Comparison of ENCODE assay signal across 30 mouse cellular contexts in genomic region chr3:37282299-37282922, GRCm38 (mm10). TPM values are rescaled to one million over a fixed set of nuclear protein-coding genes. Genes with fewer than 3 reads are reported as not detected.
DNase-seq lines count a peak whose midpoint lies in the region; ATAC-seq and TF ChIP-seq lines count a peak whose summit lies in the region.
"Had no signal": no experiment of that assay in that cellular context is flagged by ENCODE, and none has a peak within 500 bp of the region (broad histone marks: within the 10 kb centered on the region; RNA-seq: fewer than 3 reads in every experiment).

No protein-coding gene starts in this region.

- no peak overlapping the region for H3K27ac ChIP-seq in forebrain, embryonic 13.5 days
- H3K27ac ChIP-seq in forebrain, embryonic 15.5 days (replicated peaks) = no peak overlapping the region
- H3K27ac ChIP-seq in forebrain, postnatal 0 days (ENCODE audit: low read depth, low read length) = no peak overlapping the region
- no peak overlapping the region for H3K27ac ChIP-seq in forebrain, embryonic 10.5 days
- H3K27ac ChIP-seq: embryonic facial prominence, embryonic 13.5 days; embryonic facial prominence, embryonic 15.5 days had no signal

- H3K27me3 ChIP-seq in forebrain, embryonic 13.5 days = no peaks in the 10 kb centered on the region
- no peaks in the 10 kb centered on the region for H3K27me3 ChIP-seq in forebrain, embryonic 15.5 days
- no peaks in the 10 kb centered on the region for H3K27me3 ChIP-seq in forebrain, postnatal 0 days (ENCODE audit: insufficient read depth, low read length)
- no peaks in the 10 kb centered on the region for H3K27me3 ChIP-seq in forebrain, embryonic 10.5 days (ENCODE audit: poor library complexity, severe bottlenecking)
- H3K27me3 ChIP-seq: CH12.LX; embryonic facial prominence, embryonic 13.5 days; embryonic facial prominence, embryonic 15.5 days had no signal

- H3K4me3 ChIP-seq in forebrain, embryonic 13.5 days = no peak overlapping the region
- H3K4me3 ChIP-seq in forebrain, embryonic 15.5 days = no peak overlapping the region
- no peak overlapping the region for H3K4me3 ChIP-seq in forebrain, postnatal 0 days (ENCODE audit: low read depth, low read length)
- H3K4me3 ChIP-seq in forebrain, embryonic 10.5 days = no peak overlapping the region
- H3K4me3 ChIP-seq: embryonic facial prominence, embryonic 13.5 days; embryonic facial prominence, embryonic 15.5 days; erythroblast, embryonic 14.5 days had no signal

- H3K9me3 ChIP-seq in forebrain, embryonic 13.5 days (replicated peaks) = no peaks in the 10 kb centered on the region
- no peaks in the 10 kb centered on the region for H3K9me3 ChIP-seq in forebrain, embryonic 15.5 days
- H3K9me3 ChIP-seq in forebrain, postnatal 0 days (ENCODE audit: low read length) = no peaks in the 10 kb centered on the region
- no peaks in the 10 kb centered on the region for H3K9me3 ChIP-seq in forebrain, embryonic 10.5 days
- H3K9me3 ChIP-seq: embryonic facial prominence, embryonic 13.5 days; embryonic facial prominence, embryonic 15.5 days; G1E had no signal

- no peak overlapping the region for H3K4me2 ChIP-seq in forebrain, embryonic 13.5 days
- no peak overlapping the region for H3K4me2 ChIP-seq in forebrain, embryonic 15.5 days (replicated peaks)
- peak overlapping the region; percentile 13; the same call in 1 of the 2 replicates for H3K4me2 ChIP-seq in forebrain, postnatal 0 days (ENCODE audit: low read depth)
- H3K4me2 ChIP-seq: embryonic facial prominence, embryonic 13.5 days; embryonic facial prominence, embryonic 15.5 days had no signal

- no peak overlapping the region for H3K9ac ChIP-seq in forebrain, embryonic 13.5 days
- no peak overlapping the region for H3K9ac ChIP-seq in forebrain, embryonic 15.5 days (replicated peaks)
- H3K9ac ChIP-seq in forebrain, postnatal 0 days = no peak overlapping the region
- H3K9ac ChIP-seq: embryonic facial prominence, embryonic 13.5 days; embryonic facial prominence, embryonic 15.5 days had no signal

- ATAC-seq in forebrain, embryonic 13.5 days = peak; percentile 62; the same call in 1 of the 2 replicates
- no peak; the same call in 1 of the 2 replicates for ATAC-seq in forebrain, embryonic 15.5 days (replicated peaks)
- peak; percentile 94 for ATAC-seq in forebrain, postnatal 0 days
- ATAC-seq: activated CD4-positive, CD25-positive, alpha-beta regulatory T cell, adult 4 months; CD4-positive, CD25-positive, alpha-beta regulatory T cell, adult 4 months; Patski had no signal

- no peak for TF ChIP-seq POLR2A in brain, embryonic 14.5 days (IDR thresholded peaks at IDR 0.05; ENCODE audit: borderline replicate concordance, extremely low read depth, insufficient read depth, insufficient read length, poor library complexity, severe bottlenecking)

- 77% methylated on average over 11 of the region's 11 CpGs for WGBS in forebrain, embryonic 13.5 days
- WGBS in forebrain, embryonic 15.5 days = 67% methylated on average over 11 of the region's 11 CpGs
- 54% methylated on average over 11 of the region's 11 CpGs for WGBS in forebrain, postnatal 0 days
- 88% methylated on average over 11 of the region's 11 CpGs for WGBS in forebrain, embryonic 10.5 days

- intact Hi-C loops in heart, postnatal 36 days (cut with DNase I) = no loop called here

- no peaks in the 10 kb centered on the region for H3K36me3 ChIP-seq in forebrain, embryonic 13.5 days (ENCODE audit: poor library complexity, severe bottlenecking)
- no peaks in the 10 kb centered on the region for H3K36me3 ChIP-seq in forebrain, embryonic 15.5 days
- no peaks in the 10 kb centered on the region for H3K36me3 ChIP-seq in forebrain, postnatal 0 days (ENCODE audit: insufficient read depth)
- H3K36me3 ChIP-seq in forebrain, embryonic 10.5 days (replicated peaks) = no peaks in the 10 kb centered on the region
- H3K36me3 ChIP-seq: embryonic facial prominence, embryonic 13.5 days; embryonic facial prominence, embryonic 15.5 days; G1E had no signal

- H3K4me1 ChIP-seq in forebrain, embryonic 13.5 days = no peaks in the 10 kb centered on the region; the same call in 1 of the 2 replicates
- H3K4me1 ChIP-seq in forebrain, embryonic 15.5 days = 0 out of 2 replicates have a peak, but pooled peaks cover 5% of the 10 kb centered on the region
- H3K4me1 ChIP-seq in forebrain, postnatal 0 days (ENCODE audit: insufficient read depth) = no peaks in the 10 kb centered on the region; the same call in 1 of the 2 replicates
- H3K4me1 ChIP-seq in forebrain, embryonic 10.5 days = no peaks in the 10 kb centered on the region
- H3K4me1 ChIP-seq: embryonic facial prominence, embryonic 13.5 days; embryonic facial prominence, embryonic 15.5 days had no signal

- no peak for TF ChIP-seq CTCF in forebrain, postnatal 0 days (IDR thresholded peaks at IDR 0.05; ENCODE audit: low read depth)
- no peak for TF ChIP-seq CTCF in brain, embryonic 14.5 days (IDR thresholded peaks at IDR 0.05; ENCODE audit: borderline replicate concordance, extremely low read depth, insufficient read depth, insufficient read length)

- peak; percentile 17 for DNase-seq in forebrain, postnatal 0 days
- DNase-seq in forebrain, embryonic 10.5 days (ENCODE audit: extremely low spot score, low spot score) = no peak
- peak; percentile 64 for DNase-seq in heart, adult 11 months
- DNase-seq in heart, postnatal 36 days = no peak
- peak; percentile 12 for DNase-seq in brain, embryonic 14.5 days (ENCODE audit: low read depth)
- DNase-seq: adrenal gland, adult 8-10 months; adrenal gland, postnatal 14 days; adrenal gland, postnatal 36 days; B cell, adult 2 months; cerebellum, adult 11 months; cerebellum, adult 18-20 months; cerebellum, adult 8-10 months; cerebellum, adult 9-11 months; cerebellum, postnatal 14 days; cerebellum, postnatal 36 days; embryo, embryonic 11 days had no signal

RNA-seq across cellular contexts. Expression of gene Bbs12, which starts 29.9 kb away (rescaled TPM):
- polyA plus RNA-seq in forebrain, embryonic 13.5 days (2015; fragmentation: Nextera tagmentation; extraction: Ambion mirVana) = 6.1 and 7.7 TPM in 2 replicates
- 5.2 and 5.7 TPM in 2 replicates for polyA plus RNA-seq in forebrain, embryonic 15.5 days (2015; fragmentation: Nextera tagmentation; extraction: Ambion mirVana)
- 6.4 TPM in 2 replicates for total RNA-seq in forebrain, postnatal 0 days (2014; rRNA removed)
- polyA plus RNA-seq in forebrain, postnatal 0 days (2015; fragmentation: Nextera tagmentation; extraction: Ambion mirVana) = 3.5 and 3.8 TPM in 2 replicates
- 9.8 and 10.2 TPM in 2 replicates for polyA plus RNA-seq in forebrain, embryonic 10.5 days (2016; fragmentation: Nextera tagmentation; extraction: Ambion mirVana)
- total RNA-seq in heart, postnatal 36 days (2021) = 1 to 10 TPM in 1 of 2 experiments, under 1 TPM in 1; 0.46 to 1.3 TPM
- 3.3 and 3.9 TPM in 2 replicates for polyA plus RNA-seq in brain, embryonic 14.5 days (2012; rRNA removed)
- polyA plus RNA-seq: erythroblast, embryonic 14.5 days had no signal

RNA-seq across cellular contexts. Expression of gene Cetn4, which starts 30.1 kb away (rescaled TPM):
- 2.9 and 3.4 TPM in 2 replicates for polyA plus RNA-seq in forebrain, embryonic 13.5 days (2015; fragmentation: Nextera tagmentation; extraction: Ambion mirVana)
- 2.0 and 2.1 TPM in 2 replicates for polyA plus RNA-seq in forebrain, embryonic 15.5 days (2015; fragmentation: Nextera tagmentation; extraction: Ambion mirVana)
- 1.8 and 5.0 TPM in 2 replicates for total RNA-seq in forebrain, postnatal 0 days (2014; rRNA removed)
- polyA plus RNA-seq in forebrain, postnatal 0 days (2015; fragmentation: Nextera tagmentation; extraction: Ambion mirVana) = 3.9 and 4.1 TPM in 2 replicates
- 2.4 and 2.7 TPM in 2 replicates for polyA plus RNA-seq in forebrain, embryonic 10.5 days (2016; fragmentation: Nextera tagmentation; extraction: Ambion mirVana)
- total RNA-seq in heart, postnatal 36 days (2021) = 1 to 10 TPM in 1 of 2 experiments, not detected in 1; 1.6 TPM
- 2.3 and 2.8 TPM in 2 replicates for polyA plus RNA-seq in brain, embryonic 14.5 days (2012; rRNA removed)

RNA-seq across cellular contexts. Expression of gene Il21, which starts 50.0 kb away (rescaled TPM):
- polyA plus RNA-seq in forebrain, embryonic 13.5 days (2015; fragmentation: Nextera tagmentation; extraction: Ambion mirVana) = not detected in 2 replicates
- polyA plus RNA-seq in forebrain, embryonic 15.5 days (2015; fragmentation: Nextera tagmentation; extraction: Ambion mirVana) = not detected in 2 replicates
- 0.14 TPM in 1 of 2 replicates, not detected in the other for total RNA-seq in forebrain, postnatal 0 days (2014; rRNA removed)
- not detected in 2 replicates for polyA plus RNA-seq in forebrain, postnatal 0 days (2015; fragmentation: Nextera tagmentation; extraction: Ambion mirVana)
- not detected in 2 replicates for polyA plus RNA-seq in forebrain, embryonic 10.5 days (2016; fragmentation: Nextera tagmentation; extraction: Ambion mirVana)
- not detected for total RNA-seq in heart, postnatal 36 days (2021)
- polyA plus RNA-seq in brain, embryonic 14.5 days (2012; rRNA removed) = not detected in 2 replicates
- total RNA-seq: adrenal gland, adult 18-20 months; adrenal gland, postnatal 14 days; adrenal gland, postnatal 36 days; CH12.LX; common myeloid progenitor, adult 5-6 weeks had no signal
- polyA plus RNA-seq: embryonic facial prominence, embryonic 11.5 days; embryonic facial prominence, embryonic 13.5 days; embryonic facial prominence, embryonic 15.5 days; erythroblast, embryonic 14.5 days; forebrain, embryonic 11.5 days; G1E; Patski had no signal

Comparison
In these comparisons a context has a peak if more than half of its experiments do, and no peak if none do; other contexts are left out.
1. DNase-seq: peak in forebrain, postnatal 0 days (single experiment), heart, adult 11 months (single experiment) and brain, embryonic 14.5 days (single experiment); none in forebrain, embryonic 10.5 days (single experiment) and heart, postnatal 36 days (0 of 2).